Mouse (Mus musculus) heart, embryonic 13.5 days (tissue): ENCODE data around the gene Prr18. TPM values are rescaled to one million over a fixed set of nuclear protein-coding genes. Genes with fewer than 3 reads are reported as not detected.

Experiments
- polyA plus RNA-seq: library from polyadenylated mRNA; unstranded; fragments of >200 nt; fragmentation: Nextera tagmentation; extraction: Ambion mirVana; gene quantifications from 2 replicates; pipeline ENCODE4 v1.2.1, GENCODE M21; 2015

The Prr18 gene
- polyA plus RNA-seq, 1 experiment from 2014 or later: 0.13 TPM

Other genes with a start within 250 kb of the Prr18 start
- gene Gm49673, start 189.7 kb upstream of the Prr18 start, polyA plus RNA-seq: not detected in 2 replicates
- 35.4 and 37.6 TPM in 2 replicates for gene Rnaset2a, start 189.4 kb upstream of the Prr18 start, polyA plus RNA-seq
- gene Fgfr1op, start 172.0 kb upstream of the Prr18 start, polyA plus RNA-seq: 18.9 and 19.7 TPM in 2 replicates
- gene Ccr6, start 101.4 kb upstream of the Prr18 start, polyA plus RNA-seq: not detected in 2 replicates
- 204 and 221 TPM in 2 replicates for gene Mpc1, start 54.6 kb upstream of the Prr18 start, polyA plus RNA-seq
- gene Sft2d1, start 26.4 kb upstream of the Prr18 start, polyA plus RNA-seq: 59.1 and 68.9 TPM in 2 replicates
- gene T2, start 18.5 kb downstream of the Prr18 start, polyA plus RNA-seq: 0.83 and 1.3 TPM in 2 replicates
- 0.09 and 0.18 TPM in 2 replicates for gene T, start 97.0 kb downstream of the Prr18 start, polyA plus RNA-seq
- 1.1 and 1.2 TPM in 2 replicates for gene Pde10a, start 187.9 kb downstream of the Prr18 start, polyA plus RNA-seq
- not detected in 2 replicates for gene Gm17087, start 229.5 kb downstream of the Prr18 start, polyA plus RNA-seq